Mouse (Mus musculus) retina, postnatal 1 day (tissue): ENCODE results near the gene C1qa.

Experiments used
- DNase-seq: peaks from one replicate; pipeline ENCODE4 v3.0.0-alpha.2; 2012

C1qa gene

GRCm38 (mm10) chr4:136855081-136855480 is 43.5 kb downstream of the C1qa start:
- peak; percentile 52 for DNase-seq

GRCm38 (mm10) chr4:136852989-136853388 is 45.6 kb downstream of the C1qa start:
- no peak for DNase-seq

- DNase-seq = no peak
These were observed 46.5 kb downstream of the C1qa start for GRCm38 (mm10) chr4:136852119-136852518.

- no peak for DNase-seq
These were observed 50.0 kb downstream of the C1qa start for GRCm38 (mm10) chr4:136848565-136848964.

GRCm38 (mm10) chr4:136847166-136847565 is 51.4 kb downstream of the C1qa start:
- no peak for DNase-seq
